Mouse (Mus musculus): Measurements from ENCODE around the gene Utp11. TPM values are rescaled to one million over a fixed set of nuclear protein-coding genes. Genes with fewer than 3 reads are reported as not detected.
A peak's percentile ranks its signal among the peaks of the same experiment; 100 is the strongest.

The Utp11 gene
- total RNA-seq, 2 experiments from 2014 or later = 16.1 to 18.3 TPM

- no peak for DNase-seq
Measured at GRCm38 (mm10) chr4:124672347-124673320, 20.8 kb downstream of the Utp11 start.

- DNase-seq = no peak
Measured at GRCm38 (mm10) chr4:124671583-124671982, 21.8 kb downstream of the Utp11 start.

GRCm38 (mm10) chr4:124670232-124670631 lies 23.2 kb downstream of the Utp11 start:
- no peak for DNase-seq

GRCm38 (mm10) chr4:124668078-124668477 lies 25.3 kb downstream of the Utp11 start:
- no peak for DNase-seq

- no peak for DNase-seq
Measured at GRCm38 (mm10) chr4:124667476-124668033, 25.8 kb downstream of the Utp11 start.

GRCm38 (mm10) chr4:124664604-124665003 lies 28.8 kb downstream of the Utp11 start:
- DNase-seq = no peak

- DNase-seq = no peak
Measured at GRCm38 (mm10) chr4:124664185-124664584, 29.2 kb downstream of the Utp11 start.

- no peak for DNase-seq
Measured at GRCm38 (mm10) chr4:124663034-124663433, 30.4 kb downstream of the Utp11 start.

- DNase-seq = no peak
Measured at GRCm38 (mm10) chr4:124660603-124661002, 32.8 kb downstream of the Utp11 start.

GRCm38 (mm10) chr4:124659251-124660217 lies 33.9 kb downstream of the Utp11 start:
- DNase-seq = no peak

GRCm38 (mm10) chr4:124658412-124658851 lies 35.0 kb downstream of the Utp11 start:
- DNase-seq = no peak

GRCm38 (mm10) chr4:124657781-124658180 lies 35.6 kb downstream of the Utp11 start:
- no peak for DNase-seq

- DNase-seq = peak; percentile 89
Measured at GRCm38 (mm10) chr4:124656854-124657650, 36.3 kb downstream of the Utp11 start.

GRCm38 (mm10) chr4:124656518-124656853 lies 36.9 kb downstream of the Utp11 start, which contains the start of gene Pou3f1:
Gene Pou3f1 (plus strand): TSS chr4:124656807.
- no peak for DNase-seq

- DNase-seq = no peak
Measured at GRCm38 (mm10) chr4:124652886-124653285, 40.5 kb downstream of the Utp11 start.

GRCm38 (mm10) chr4:124647909-124648308 lies 45.5 kb downstream of the Utp11 start:
- DNase-seq = no peak

GRCm38 (mm10) chr4:124646591-124646990 lies 46.8 kb downstream of the Utp11 start:
- no peak for DNase-seq

GRCm38 (mm10) chr4:124644974-124645433 lies 48.4 kb downstream of the Utp11 start:
- no peak for DNase-seq

GRCm38 (mm10) chr4:124643859-124644258 lies 49.5 kb downstream of the Utp11 start:
- DNase-seq = no peak

GRCm38 (mm10) chr4:124639715-124640114 lies 53.7 kb downstream of the Utp11 start:
- DNase-seq = no peak

- no peak for DNase-seq
Measured at GRCm38 (mm10) chr4:124633281-124633680, 60.1 kb downstream of the Utp11 start.

All from gastrocnemius, postnatal 25 days (tissue).